Mouse (Mus musculus) olfactory bulb, adult 2 months (tissue): ENCODE results near the gene Gm20521. TPM values are rescaled to one million over a fixed set of nuclear protein-coding genes. Genes with fewer than 3 reads are reported as not detected.

Experiments used
- H3K27ac ChIP-seq: fragments of 200-500 bp; 2 replicates; pipeline ENCODE4 v1.5.1; 2012; ENCODE audit warnings: low read depth, low read length; ENCODE audit not compliant: insufficient read depth
- H3K4me1 ChIP-seq: fragments of 200-500 bp; 2 replicates; pipeline ENCODE4 v1.6.1; 2012; ENCODE audit warnings: low read length; ENCODE audit not compliant: control insufficient read depth, insufficient read depth
- H3K4me3 ChIP-seq: fragments of 200-500 bp; 2 replicates; pipeline ENCODE4 v1.5.1; 2012; ENCODE audit warnings: mild to moderate bottlenecking, low read depth, low read length, moderate library complexity; ENCODE audit not compliant: insufficient read depth
- CTCF ChIP-seq: fragments of 200-500 bp; IDR thresholded peaks from 2 replicates; pipeline ENCODE4 v1.5.1; 2012; ENCODE audit warnings: low read depth, mild to moderate bottlenecking, low read length, moderate library complexity; ENCODE audit not compliant: insufficient read depth
- POLR2A ChIP-seq: fragments of 200-500 bp; IDR thresholded peaks from 2 replicates; pipeline ENCODE4 v1.6.1; 2012; ENCODE audit warnings: mild to moderate bottlenecking, low read depth, low read length, moderate library complexity; ENCODE audit not compliant: insufficient read depth
- WGBS: fragments of 180-500 bp; shearing (Covaris S2); methylation state at CpG from one replicate; pipeline ENCODE4 v1.1.7; 2018; 5-methylcytosine and 5-hydroxymethylcytosine counted together
- polyA plus RNA-seq: library from polyadenylated mRNA; stranded (reverse); fragments of >200 nt; gene quantifications from 2 replicates; pipeline ENCODE4 v1.2.4, GENCODE M21; 2012; ENCODE audit warnings: low replicate concordance; ENCODE audit not compliant: missing spikeins, insufficient read depth, insufficient read length

The Gm20521 gene
- polyA plus RNA-seq, 1 experiment = not detected

GRCm38 (mm10) chr14:54926401-54927158 is 43.3 kb downstream of the Gm20521 start:
- WGBS = 2% methylated on average over 51 of the region's 58 CpGs
- TF ChIP-seq POLR2A = 0 out of 2 replicates have a peak, but pooled peaks have one; percentile 20
- TF ChIP-seq CTCF = no peak
- Histone ChIP-seq H3K4me1 (peaks cover 45% of the 10 kb centered on the region), H3K4me3 (peak overlapping the region; percentile 52), H3K27ac (peak overlapping the region; percentile 67; the same call in 1 of the 2 replicates)

- TF ChIP-seq CTCF = no peak
- no peak for TF ChIP-seq POLR2A
- H3K27ac ChIP-seq = peak overlapping the region; percentile 32
- no peak overlapping the region for H3K4me3 ChIP-seq
These were observed 44.1 kb downstream of the Gm20521 start for GRCm38 (mm10) chr14:54927296-54927695.

GRCm38 (mm10) chr14:54929801-54930200 is 46.6 kb downstream of the Gm20521 start:
- Histone ChIP-seq H3K27ac (no peak overlapping the region), H3K4me3 (no peak overlapping the region)
- 36% methylated on average over 5 of the region's 5 CpGs for WGBS

More at GRCm38 (mm10) chr14:54927296-54927695, 44.1 kb downstream of the Gm20521 start:
- WGBS = 23% methylated on average over 7 of the region's 7 CpGs
- H3K4me1 ChIP-seq = peaks cover 45% of the 10 kb centered on the region

DNA sequence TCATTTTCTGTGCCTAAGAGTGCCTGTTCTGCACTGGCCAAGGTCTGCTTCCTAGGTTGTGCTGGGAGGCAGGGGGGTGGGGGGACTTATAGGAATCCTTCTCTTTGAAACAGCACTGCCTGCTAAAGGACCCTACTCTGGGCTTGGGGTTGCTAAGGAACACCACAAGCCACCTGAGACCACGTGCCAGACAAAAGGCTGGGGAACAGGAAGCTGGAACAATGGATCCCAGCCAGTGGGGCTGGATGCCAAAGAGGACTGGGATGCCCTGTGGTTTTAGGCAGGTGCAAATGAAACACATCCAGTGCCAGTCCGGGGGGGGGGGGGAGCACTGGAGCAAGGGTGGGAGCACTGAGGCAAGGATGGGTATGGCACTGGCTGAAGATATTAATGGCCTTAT is 47.2 kb downstream of the Gm20521 start:
- WGBS = 20% methylated on average over 2 of the region's 2 CpGs
- Histone ChIP-seq H3K4me1 (peaks cover 40% of the 10 kb centered on the region), H3K27ac (no peak overlapping the region), H3K4me3 (no peak overlapping the region)
- TF ChIP-seq CTCF = no peak
- no peak for TF ChIP-seq POLR2A

More at GRCm38 (mm10) chr14:54929801-54930200, 46.6 kb downstream of the Gm20521 start:
- H3K4me1 ChIP-seq = peaks cover 45% of the 10 kb centered on the region
- TF ChIP-seq CTCF (no peak), POLR2A (no peak)

DNA sequence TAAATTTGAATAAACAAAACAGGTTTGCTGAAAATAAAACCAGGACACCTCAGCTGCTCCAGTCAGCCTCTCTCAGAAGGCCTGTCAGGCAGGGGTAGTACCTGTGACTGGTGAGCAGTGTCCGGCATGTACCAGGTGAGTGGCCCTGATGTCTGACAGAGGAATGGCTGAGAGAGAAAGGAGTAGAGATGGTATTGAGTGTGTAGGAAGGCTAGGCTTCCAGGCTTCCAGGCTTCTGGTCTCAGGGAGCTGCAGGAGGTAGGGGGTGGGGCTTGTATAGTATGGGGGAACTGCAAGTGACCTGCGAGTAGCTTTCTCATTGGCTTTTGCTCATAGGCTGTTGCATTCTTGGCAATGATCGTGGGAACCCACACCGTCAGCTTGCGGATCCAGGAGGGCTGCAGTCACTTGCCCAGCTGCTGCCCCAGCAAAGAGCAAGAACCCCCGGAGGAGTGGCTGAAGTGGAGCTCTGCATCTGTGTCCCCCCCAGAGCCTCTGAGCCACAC is 49.5 kb downstream of the Gm20521 start, which contains the start of gene Il25:
TSS of gene Il25 (plus strand) at position 51 of the 506 bp plus-strand sequence.
- H3K4me3 ChIP-seq = no peak within 1 kb of the TSS
- no peak within 1 kb of the TSS for H3K27ac ChIP-seq
- H3K4me1 ChIP-seq = peaks cover 26% of the 10 kb centered on the region
- no peak for TF ChIP-seq CTCF
- no peak for TF ChIP-seq POLR2A
- WGBS = 50% methylated on average over 6 of the region's 6 CpGs

- peak within 1 kb of the TSS; percentile 76 for H3K27ac ChIP-seq
- TF ChIP-seq POLR2A (no peak), CTCF (no peak)
- peak within 1 kb of the TSS; percentile 38 for H3K4me3 ChIP-seq
- H3K4me1 ChIP-seq = peaks cover 19% of the 10 kb centered on the region
- WGBS = 51% methylated on average over 8 of the region's 8 CpGs
These were observed 52.9 kb downstream of the Gm20521 start, which contains the start of gene Cmtm5 for GRCm38 (mm10) chr14:54935904-54936830. Gene Cmtm5, plus strand, starts transcription at chr14:54936261.

DNA sequence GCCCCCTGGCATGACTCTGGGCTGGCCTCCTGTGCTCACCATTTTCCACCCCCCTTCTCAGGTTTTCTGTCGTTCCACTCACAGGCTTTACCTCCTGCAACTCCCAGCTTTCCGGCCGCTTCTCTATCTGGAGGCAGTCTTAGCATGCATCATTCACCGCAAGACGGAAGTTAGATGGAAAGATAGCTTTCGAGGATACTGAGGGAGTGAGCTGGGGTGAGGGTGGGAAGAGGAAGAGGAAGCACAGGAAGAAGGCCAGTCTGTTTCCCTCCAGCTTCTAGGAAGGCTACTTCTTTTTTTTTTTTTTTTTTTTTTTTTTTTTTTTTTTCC is 53.6 kb downstream of the Gm20521 start:
- Histone ChIP-seq H3K4me1 (peaks cover 19% of the 10 kb centered on the region), H3K27ac (no peak overlapping the region), H3K4me3 (peak overlapping the region; percentile 38)
- no peak for TF ChIP-seq CTCF
- no peak for TF ChIP-seq POLR2A
- 72% methylated on average over 6 of the region's 6 CpGs for WGBS

DNA sequence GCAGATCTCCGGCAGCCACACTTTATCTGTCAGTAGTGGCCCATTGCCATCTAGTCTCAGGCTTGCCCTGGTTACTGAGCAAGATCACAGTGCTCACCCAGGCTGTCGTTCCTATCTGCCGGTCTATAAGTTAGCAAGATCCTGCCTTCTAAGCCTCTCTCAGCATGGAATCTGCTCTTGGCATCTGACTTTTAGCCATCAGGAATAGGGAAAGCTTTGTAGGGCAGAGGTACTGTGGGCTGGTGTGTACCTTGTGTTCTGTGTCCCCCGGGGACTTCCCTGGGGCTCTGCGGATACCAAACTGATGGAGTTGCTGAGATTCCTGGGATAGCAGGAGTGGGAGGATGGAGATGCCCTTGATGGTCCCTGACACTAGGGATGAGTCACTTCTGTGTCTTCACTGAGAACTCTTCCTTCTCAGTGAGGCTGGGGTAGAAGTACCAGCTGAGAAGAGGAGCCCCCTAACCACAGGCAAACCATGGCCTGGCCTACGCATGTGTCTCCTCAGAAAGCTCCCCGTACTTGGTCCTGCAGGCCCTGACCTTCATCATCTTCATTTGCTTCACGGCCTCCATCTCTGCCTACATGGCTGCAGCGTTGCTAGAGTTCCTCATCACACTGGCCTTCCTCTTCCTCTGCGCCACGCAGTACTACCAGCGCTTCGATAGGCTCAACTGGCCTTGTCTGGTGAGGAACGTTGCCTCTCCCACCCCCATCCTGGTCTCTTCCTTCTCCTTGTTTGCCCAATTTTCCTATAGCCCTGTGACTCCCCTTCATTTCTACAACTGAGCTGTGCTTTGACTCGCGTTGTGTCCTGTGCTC is 54.3 kb downstream of the Gm20521 start:
- H3K27ac ChIP-seq = no peak overlapping the region

More for the DNA sequence above, 54.3 kb downstream of the Gm20521 start:
- Histone ChIP-seq H3K4me3 (peak overlapping the region; percentile 9), H3K4me1 (peaks cover 18% of the 10 kb centered on the region)
- TF ChIP-seq CTCF = no peak
- no peak for TF ChIP-seq POLR2A
- 81% methylated on average over 16 of the region's 16 CpGs for WGBS
